Mouse (Mus musculus) liver, postnatal 0 days (tissue): ENCODE results near the gene Cmah. TPM values are rescaled to one million over a fixed set of nuclear protein-coding genes. Genes with fewer than 3 reads are reported as not detected.

Source experiments
- ATAC-seq: fragments of 200-750 bp; cut with Nextera tagmentation; 2 replicates; pipeline ENCODE4 v1.8.0; 2017; ENCODE audit warnings: mild to moderate bottlenecking, moderate library complexity
- DNase-seq: peaks from one replicate; pipeline ENCODE4 v3.0.0-alpha.2; 2016
- H3K27ac ChIP-seq: fragments of 300-500 bp; sonication (generic); 2 replicates; pipeline ENCODE4 v1.5.1; 2014; ENCODE audit warnings: antibody characterized with exemption, moderate library complexity, mild to moderate bottlenecking, low read depth
- H3K27me3 ChIP-seq: fragments of 300-500 bp; sonication (generic); 2 replicates; pipeline ENCODE4 v1.6.1; 2014; ENCODE audit warnings: low read length, control low read depth, mixed read lengths; ENCODE audit not compliant: insufficient read depth
- H3K36me3 ChIP-seq: fragments of 300-500 bp; sonication (generic); replicated peaks from 2 replicates; pipeline ENCODE4 v1.6.1; 2014; ENCODE audit warnings: mild to moderate bottlenecking, control low read depth, low read length, moderate library complexity, mixed read lengths; ENCODE audit not compliant: insufficient read depth
- H3K4me1 ChIP-seq: fragments of 300-500 bp; sonication (generic); 2 replicates; pipeline ENCODE4 v1.6.1; 2014; ENCODE audit warnings: antibody characterized with exemption, mild to moderate bottlenecking, control low read depth; ENCODE audit not compliant: insufficient read depth
- H3K4me2 ChIP-seq: fragments of 300-500 bp; sonication (generic); 2 replicates; pipeline ENCODE4 v1.6.1; 2014; ENCODE audit warnings: low read depth, mild to moderate bottlenecking, low read length, moderate library complexity, mixed read lengths
- H3K4me3 ChIP-seq: fragments of 300-500 bp; sonication (generic); 2 replicates; pipeline ENCODE4 v1.5.1; 2014; ENCODE audit warnings: low read depth, low read length
- H3K9ac ChIP-seq: fragments of 300-500 bp; sonication (generic); replicated peaks from 2 replicates; pipeline ENCODE4 v1.6.1; 2014; ENCODE audit warnings: mild to moderate bottlenecking, moderate library complexity
- H3K9me3 ChIP-seq: fragments of 300-500 bp; sonication (generic); 2 replicates; pipeline ENCODE4 v1.6.1; 2016; ENCODE audit warnings: mild to moderate bottlenecking, control low read depth, low read length, mixed read lengths
- CTCF ChIP-seq: sonication (generic); IDR thresholded peaks from 2 replicates; pipeline ENCODE4 v1.5.1; 2016; ENCODE audit warnings: antibody characterized with exemption, low read depth
- EP300 ChIP-seq: IDR thresholded peaks from 2 replicates; pipeline ENCODE4 v1.6.1; 2016; ENCODE audit warnings: antibody characterized with exemption, low read depth, mild to moderate bottlenecking
- WGBS: fragments of 180-500 bp; shearing (Covaris S2); extraction: QIAGEN DNeasy Blood & Tissue Kit; methylation state at CpG from one replicate; pipeline ENCODE4 v1.1.7; 2014; ENCODE audit not compliant: insufficient replicate concordance; 5-methylcytosine and 5-hydroxymethylcytosine counted together
- polyA plus RNA-seq: library from polyadenylated mRNA; unstranded; fragments of >200 nt; fragmentation: Nextera tagmentation; extraction: Ambion mirVana; gene quantifications from 2 replicates; pipeline ENCODE4 v1.2.1, GENCODE M21; 2015

Gene Cmah
- polyA plus RNA-seq, 1 experiment from 2014 or later = 3.7 TPM

DNA sequence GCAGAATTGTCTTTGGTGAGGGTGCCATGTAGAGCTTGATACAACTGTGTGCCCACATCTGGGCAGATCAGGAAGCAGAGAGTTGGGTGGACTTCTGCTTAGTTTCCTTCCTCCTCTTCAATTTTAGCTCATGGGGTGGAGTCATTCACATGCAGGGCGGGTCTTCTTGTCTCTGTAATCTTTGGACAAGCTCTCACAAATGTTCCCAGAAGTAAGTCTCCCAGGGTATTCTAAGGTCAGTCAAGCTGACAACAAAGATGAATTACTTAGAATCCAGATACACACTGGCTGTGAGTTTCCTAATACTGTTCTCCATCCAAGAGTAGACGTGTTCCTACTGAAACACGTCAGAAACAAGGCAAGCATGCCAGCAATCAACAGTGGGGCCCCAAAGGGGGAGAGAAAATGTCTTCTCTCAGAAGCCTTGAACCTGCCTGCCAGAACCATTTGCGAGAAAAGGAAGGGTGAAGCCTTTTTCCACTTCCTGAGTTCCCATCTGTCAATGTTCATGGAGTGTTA, 11.2 kb downstream of the Cmah start:
- ATAC-seq = peak; percentile 69
- WGBS = 20% methylated on average over 4 of the region's 4 CpGs
- Histone ChIP-seq H3K36me3 (no peaks in the 10 kb centered on the region), H3K9me3 (no peaks in the 10 kb centered on the region), H3K9ac (no peak overlapping the region), H3K27me3 (no peaks in the 10 kb centered on the region), H3K4me2 (0 out of 2 replicates have a peak overlapping the region, but pooled peaks have one; percentile 5), H3K4me1 (peaks cover 9% of the 10 kb centered on the region), H3K4me3 (no peak overlapping the region), H3K27ac (peak overlapping the region; percentile 66)
- TF ChIP-seq CTCF (no peak), EP300 (no peak)
- DNase-seq = no peak

DNA sequence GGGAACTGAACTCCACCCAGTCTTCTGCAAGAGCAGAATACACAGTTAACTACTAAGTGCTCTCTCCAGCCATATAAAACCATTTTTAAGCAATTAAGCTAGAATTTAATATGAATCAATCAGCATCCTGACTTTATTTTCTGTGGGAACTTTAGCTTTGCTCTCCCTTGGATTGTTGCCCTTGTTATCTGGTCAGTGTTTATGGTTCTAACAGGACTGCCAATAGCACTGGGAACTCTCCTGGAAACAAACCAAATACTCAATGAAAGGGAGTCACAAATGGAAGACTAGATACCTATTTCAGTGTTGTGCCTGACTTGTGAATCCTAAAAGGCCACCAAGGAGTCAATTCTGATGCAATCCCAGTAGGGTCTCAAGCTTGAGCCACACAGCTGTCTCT, 12.7 kb downstream of the Cmah start:
- no peak overlapping the region for H3K27ac ChIP-seq
- H3K27me3 ChIP-seq = no peaks in the 10 kb centered on the region
- DNase-seq (no peak), ATAC-seq (no peak)
- TF ChIP-seq CTCF (no peak), EP300 (no peak)
- H3K36me3 ChIP-seq = no peaks in the 10 kb centered on the region
- no peaks in the 10 kb centered on the region for H3K9me3 ChIP-seq
- H3K4me2 ChIP-seq = no peak overlapping the region
- H3K4me3 ChIP-seq = no peak overlapping the region
- H3K9ac ChIP-seq = no peak overlapping the region
- peaks cover 9% of the 10 kb centered on the region for H3K4me1 ChIP-seq

DNA sequence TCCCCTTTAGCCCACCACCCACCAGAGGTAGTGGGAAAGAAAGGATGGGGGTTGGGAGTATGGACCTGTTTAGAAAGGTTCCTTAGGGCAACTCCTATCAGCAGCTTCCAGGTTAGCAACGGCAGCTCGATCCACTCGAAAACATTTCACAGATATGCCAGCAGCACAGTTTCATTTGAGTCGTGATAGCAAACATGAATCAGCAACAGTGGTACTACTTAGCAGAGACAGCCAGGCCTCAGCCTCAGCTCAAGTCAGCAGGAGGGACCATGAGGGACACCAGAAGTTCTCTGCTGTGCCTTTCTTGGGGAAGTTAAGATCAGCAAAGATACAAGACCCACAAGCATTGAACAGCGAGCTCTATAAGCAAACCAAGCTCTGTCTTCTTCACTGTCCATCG, 13.3 kb downstream of the Cmah start:
- 67% methylated on average over 6 of the region's 6 CpGs for WGBS
- Histone ChIP-seq H3K9ac (no peak overlapping the region), H3K9me3 (no peaks in the 10 kb centered on the region), H3K4me2 (no peak overlapping the region), H3K27me3 (no peaks in the 10 kb centered on the region), H3K4me3 (no peak overlapping the region), H3K4me1 (peaks cover 9% of the 10 kb centered on the region), H3K36me3 (no peaks in the 10 kb centered on the region), H3K27ac (no peak overlapping the region)
- ATAC-seq (no peak), DNase-seq (no peak)
- TF ChIP-seq EP300 = no peak

- no peaks in the 10 kb centered on the region for H3K36me3 ChIP-seq
- no peak for ATAC-seq
- H3K9ac ChIP-seq = no peak overlapping the region
- H3K9me3 ChIP-seq = no peaks in the 10 kb centered on the region
- TF ChIP-seq EP300 (no peak), CTCF (no peak)
- no peak overlapping the region for H3K4me3 ChIP-seq
- H3K27ac ChIP-seq = peak overlapping the region; percentile 37; the same call in 1 of the 2 replicates
- H3K4me1 ChIP-seq = peaks cover 9% of the 10 kb centered on the region
- no peak overlapping the region for H3K4me2 ChIP-seq
- H3K27me3 ChIP-seq = no peaks in the 10 kb centered on the region
- WGBS = 62% methylated on average over 4 of the region's 4 CpGs
- DNase-seq = no peak
Measured at GRCm38 (mm10) chr13:24342091-24342490, 14.9 kb downstream of the Cmah start.

DNA sequence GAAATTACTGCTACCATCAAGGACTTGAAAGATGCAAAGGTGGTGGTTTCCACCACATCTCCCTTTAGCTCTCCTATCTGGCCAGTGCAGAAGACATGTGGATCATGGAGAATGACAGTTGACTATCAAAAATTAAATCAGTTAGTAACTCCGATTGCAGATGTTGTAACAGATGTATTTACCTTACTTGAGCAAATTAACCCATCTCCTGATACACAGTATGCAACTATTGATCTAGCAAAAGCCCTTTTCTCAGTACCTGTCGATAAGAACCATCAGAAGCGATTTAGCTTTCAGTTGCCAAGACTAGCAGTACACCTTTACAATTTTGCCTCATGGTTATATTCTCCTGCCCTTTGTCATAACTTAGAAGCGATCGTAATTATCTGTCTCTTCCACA, 25.8 kb downstream of the Cmah start:
- 79% methylated on average over 5 of the region's 5 CpGs for WGBS
- no peak overlapping the region for H3K27ac ChIP-seq
- no peaks in the 10 kb centered on the region for H3K36me3 ChIP-seq
- ATAC-seq (no peak), DNase-seq (no peak)
- TF ChIP-seq EP300 (no peak), CTCF (no peak)
- peaks cover 3% of the 10 kb centered on the region; the same call in 1 of the 2 replicates for H3K9me3 ChIP-seq
- no peak overlapping the region for H3K4me3 ChIP-seq
- H3K27me3 ChIP-seq = no peaks in the 10 kb centered on the region
- H3K9ac ChIP-seq = no peak overlapping the region
- H3K4me2 ChIP-seq = no peak overlapping the region
- no peaks in the 10 kb centered on the region for H3K4me1 ChIP-seq

DNA sequence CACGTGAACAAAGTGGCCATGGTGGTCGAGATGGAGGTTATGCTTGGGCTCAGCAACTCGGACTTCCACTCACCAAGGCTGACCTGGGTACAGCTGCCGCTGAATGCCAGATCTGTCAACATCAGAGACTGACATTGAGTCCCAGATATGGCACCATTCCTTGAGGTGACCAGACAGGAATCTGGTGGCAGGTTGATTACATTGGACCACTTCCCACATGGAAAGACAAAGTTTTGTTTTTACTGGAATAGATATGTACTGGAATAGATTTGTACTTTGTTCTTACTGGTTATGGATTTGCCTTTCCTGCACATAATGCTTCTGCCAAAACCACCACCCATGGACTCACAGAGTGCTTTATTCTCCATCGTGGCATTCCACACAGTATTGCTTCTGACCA, 27.5 kb downstream of the Cmah start:
- no peak for DNase-seq
- Histone ChIP-seq H3K27ac (no peak overlapping the region), H3K27me3 (no peaks in the 10 kb centered on the region), H3K4me1 (no peaks in the 10 kb centered on the region), H3K9ac (no peak overlapping the region), H3K4me2 (no peak overlapping the region), H3K36me3 (no peaks in the 10 kb centered on the region), H3K9me3 (peaks cover 3% of the 10 kb centered on the region; the same call in 1 of the 2 replicates), H3K4me3 (no peak overlapping the region)
- no peak for ATAC-seq
- 70% methylated on average over 5 of the region's 5 CpGs for WGBS
- TF ChIP-seq EP300 (no peak), CTCF (no peak)

GRCm38 (mm10) chr13:24359181-24359580, 32.0 kb downstream of the Cmah start:
- Histone ChIP-seq H3K36me3 (no peaks in the 10 kb centered on the region), H3K9ac (no peak overlapping the region), H3K4me1 (no peaks in the 10 kb centered on the region), H3K27me3 (no peaks in the 10 kb centered on the region), H3K9me3 (no peaks in the 10 kb centered on the region), H3K4me2 (no peak overlapping the region), H3K4me3 (no peak overlapping the region), H3K27ac (no peak overlapping the region)
- TF ChIP-seq CTCF = no peak
- TF ChIP-seq EP300 = no peak
- no peak for DNase-seq
- 85% methylated on average over 1 of the region's 1 CpGs for WGBS
- ATAC-seq = no peak
